Mouse (Mus musculus) erythroblast, embryonic 14.5 days (primary cell): ENCODE measurements at regions not wholly inside any gene's neighbourhood (a gene's known extent, or its start where the extent isn't known, plus 50 kb on each side); places are given as distances from the start of the nearest gene placed in this dataset.

ENCODE experiments used
- GATA1 ChIP-seq: IDR thresholded peaks from 2 replicates; pipeline ENCODE4 v1.6.1; 2012; ENCODE audit warnings: low read length, inconsistent platforms, mixed read lengths
- TAL1 ChIP-seq: IDR thresholded peaks from 3 replicates; pipeline ENCODE4 v1.6.1; 2012; ENCODE audit warnings: low read length, inconsistent platforms, mixed read lengths

DNA sequence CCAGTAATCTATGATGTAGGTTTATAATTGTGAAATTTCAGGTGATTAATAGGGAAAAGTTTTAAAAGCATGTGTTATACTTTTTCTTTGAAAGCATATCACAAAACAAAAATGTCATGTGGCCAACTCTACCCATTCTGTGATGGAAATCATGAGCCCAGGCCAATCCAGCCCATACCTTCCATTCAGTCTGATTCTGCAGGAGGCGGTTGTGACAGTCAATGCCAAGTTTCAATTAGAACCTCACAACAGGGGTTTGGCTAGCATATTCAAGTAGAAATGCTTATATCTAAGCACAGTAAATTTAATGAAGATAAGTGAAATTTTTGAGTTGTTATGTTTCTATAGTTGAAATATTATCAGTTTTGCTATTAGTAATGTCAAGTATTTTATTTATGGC, 258.6 kb downstream of the Mef2c start:
- TF ChIP-seq GATA1: no peak
- TF ChIP-seq TAL1: no peak
